Mouse (Mus musculus) hindbrain, embryonic 12.5 days (tissue): Measurements from ENCODE around the gene Slc9a1. TPM values are rescaled to one million over a fixed set of nuclear protein-coding genes. Genes with fewer than 3 reads are reported as not detected.
A peak's percentile ranks its signal among the peaks of the same experiment; 100 is the strongest.

Source experiments
- ATAC-seq: fragments of 200-750 bp; cut with Nextera tagmentation; 2 replicates; pipeline ENCODE4 v1.8.0; 2017; ENCODE audit warnings: moderate TSS enrichment; ENCODE audit not compliant: low FRiP score
- H3K27ac ChIP-seq: fragments of 300-500 bp; sonication (generic); 2 replicates; pipeline ENCODE4 v1.5.1; 2016; ENCODE audit warnings: mild to moderate bottlenecking
- H3K27me3 ChIP-seq: fragments of 300-500 bp; sonication (generic); 2 replicates; pipeline ENCODE4 v1.6.1; 2016; ENCODE audit warnings: mild to moderate bottlenecking
- H3K36me3 ChIP-seq: fragments of 300-500 bp; sonication (generic); 2 replicates; pipeline ENCODE4 v1.6.1; 2016; ENCODE audit warnings: mild to moderate bottlenecking
- H3K4me1 ChIP-seq: fragments of 300-500 bp; sonication (generic); 2 replicates; pipeline ENCODE4 v1.6.1; 2016
- H3K4me2 ChIP-seq: fragments of 300-500 bp; sonication (generic); replicated peaks from 2 replicates; pipeline ENCODE4 v1.6.1; 2016; ENCODE audit warnings: mild to moderate bottlenecking
- H3K4me3 ChIP-seq: fragments of 300-500 bp; sonication (generic); 2 replicates; pipeline ENCODE4 v1.5.1; 2016; ENCODE audit warnings: mild to moderate bottlenecking
- H3K9ac ChIP-seq: fragments of 300-500 bp; sonication (generic); 2 replicates; pipeline ENCODE4 v1.6.1; 2016; ENCODE audit warnings: mild to moderate bottlenecking, moderate library complexity
- H3K9me3 ChIP-seq: fragments of 300-500 bp; sonication (generic); replicated peaks from 2 replicates; pipeline ENCODE4 v1.6.1; 2016; ENCODE audit warnings: mild to moderate bottlenecking
- WGBS: fragments of 180-500 bp; shearing (Covaris S2); methylation state at CpG from one replicate; pipeline ENCODE4 v1.1.7; 2016; 5-methylcytosine and 5-hydroxymethylcytosine counted together
- polyA plus RNA-seq: library from polyadenylated mRNA; unstranded; fragments of >200 nt; fragmentation: Nextera tagmentation; extraction: Ambion mirVana; gene quantifications from 2 replicates; pipeline ENCODE4 v1.2.1, GENCODE M21; 2016

Slc9a1 gene
- 8.4 and 9.5 TPM in 2 replicates for polyA plus RNA-seq

DNA sequence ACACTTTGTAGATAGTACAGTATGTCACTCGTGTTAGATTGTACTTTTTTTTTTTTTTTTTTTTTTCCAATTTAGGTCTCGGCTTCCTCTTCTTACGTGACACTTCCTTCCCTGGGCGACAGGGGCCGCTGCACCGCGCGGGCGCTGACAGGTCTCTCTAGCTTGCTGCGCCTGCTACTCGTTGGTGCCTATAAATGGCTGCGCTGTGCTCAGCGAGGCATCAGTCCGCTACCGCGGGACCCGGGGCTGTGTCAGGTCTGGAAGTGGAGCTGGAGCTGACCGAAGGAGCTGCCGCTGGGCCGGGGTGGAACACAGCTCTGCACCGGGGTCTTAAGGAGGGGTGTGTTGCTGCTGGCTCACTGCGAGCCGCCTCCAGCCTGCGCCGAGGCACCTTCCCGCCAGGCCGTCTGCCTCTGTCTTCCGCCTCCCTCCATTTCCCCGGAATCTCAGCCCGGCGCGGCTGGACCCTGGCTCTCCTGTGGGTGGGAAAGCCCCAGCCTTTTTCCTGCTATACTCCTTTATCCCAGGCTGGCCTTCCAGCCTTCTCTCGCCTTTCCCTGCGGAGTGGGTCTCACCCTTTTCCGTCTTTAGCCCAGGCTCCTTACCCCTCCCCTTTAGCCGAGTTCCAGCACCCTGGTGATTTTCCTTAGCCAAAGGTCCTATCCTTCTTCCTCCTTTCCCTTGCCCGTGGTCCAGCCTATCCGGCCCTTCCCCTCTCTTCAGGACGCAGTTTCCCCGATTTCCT is at the start of gene Slc9a1:
TSS of gene Slc9a1 (plus strand) at position 154 of the 745 bp plus-strand sequence.
- peak within 1 kb of the TSS; percentile 73 for H3K4me2 ChIP-seq
- WGBS = under 1% methylated on average over 40 of the region's 40 CpGs
- H3K27me3 ChIP-seq = no peaks in the 10 kb centered on the region
- peak within 1 kb of the TSS; percentile 79 for H3K27ac ChIP-seq
- peak; percentile 91 for ATAC-seq
- H3K36me3 ChIP-seq = no peaks in the 10 kb centered on the region
- H3K4me3 ChIP-seq = peak within 1 kb of the TSS; percentile 58
- no peaks in the 10 kb centered on the region for H3K9me3 ChIP-seq
- H3K9ac ChIP-seq = peak within 1 kb of the TSS; percentile 87
- H3K4me1 ChIP-seq = peaks cover 43% of the 10 kb centered on the region

DNA sequence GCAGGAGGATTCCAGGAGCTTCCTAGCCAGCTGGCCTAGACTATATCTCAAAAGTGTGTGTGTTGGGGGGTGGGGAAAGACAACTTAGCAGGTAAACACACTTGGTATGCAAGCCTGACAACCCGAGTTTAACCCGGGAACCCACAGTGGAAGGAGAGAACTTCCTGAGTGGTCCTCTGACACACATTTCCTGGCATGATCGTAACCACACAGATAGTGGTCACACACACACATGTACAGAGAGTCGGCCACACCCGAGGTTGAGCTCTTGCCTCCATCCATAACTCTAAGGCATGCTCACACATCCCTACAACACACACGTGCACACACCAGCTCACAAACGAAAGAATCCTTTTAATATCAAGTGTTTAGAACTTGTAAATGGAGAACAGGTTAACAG is 41.4 kb upstream of the Slc9a1 start:
- Histone ChIP-seq H3K4me2 (no peak overlapping the region), H3K27ac (no peak overlapping the region), H3K27me3 (no peaks in the 10 kb centered on the region), H3K9ac (no peak overlapping the region), H3K36me3 (peaks cover 4% of the 10 kb centered on the region; the same call in 1 of the 2 replicates), H3K9me3 (no peaks in the 10 kb centered on the region), H3K4me3 (no peak overlapping the region), H3K4me1 (no peaks in the 10 kb centered on the region)
- 84% methylated on average over 7 of the region's 7 CpGs for WGBS
- ATAC-seq = no peak

DNA sequence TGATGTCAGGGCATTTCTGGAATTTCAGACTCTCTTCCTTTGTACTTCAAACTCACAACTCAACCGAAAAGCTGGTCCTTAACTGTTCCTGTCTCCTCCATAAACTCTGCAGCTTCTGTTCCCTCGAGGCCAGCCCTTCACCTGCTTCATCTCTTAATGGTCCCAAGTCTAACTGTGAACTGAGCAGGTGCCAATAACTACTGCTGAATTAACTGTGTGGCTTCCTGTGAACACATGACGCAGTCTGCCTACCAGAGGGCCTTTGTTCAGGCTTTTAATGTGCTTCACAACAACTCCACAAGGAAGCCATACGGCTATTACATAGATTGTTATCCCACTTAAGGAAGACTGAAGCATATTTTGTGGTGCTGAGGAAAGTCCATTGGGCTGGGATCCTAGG is 39.2 kb upstream of the Slc9a1 start:
- Histone ChIP-seq H3K4me1 (no peaks in the 10 kb centered on the region), H3K36me3 (no peaks in the 10 kb centered on the region), H3K27me3 (no peaks in the 10 kb centered on the region), H3K4me3 (no peak overlapping the region), H3K27ac (no peak overlapping the region), H3K9me3 (no peaks in the 10 kb centered on the region), H3K9ac (no peak overlapping the region), H3K4me2 (no peak overlapping the region)
- ATAC-seq = no peak
- WGBS = 91% methylated on average over 4 of the region's 4 CpGs

DNA sequence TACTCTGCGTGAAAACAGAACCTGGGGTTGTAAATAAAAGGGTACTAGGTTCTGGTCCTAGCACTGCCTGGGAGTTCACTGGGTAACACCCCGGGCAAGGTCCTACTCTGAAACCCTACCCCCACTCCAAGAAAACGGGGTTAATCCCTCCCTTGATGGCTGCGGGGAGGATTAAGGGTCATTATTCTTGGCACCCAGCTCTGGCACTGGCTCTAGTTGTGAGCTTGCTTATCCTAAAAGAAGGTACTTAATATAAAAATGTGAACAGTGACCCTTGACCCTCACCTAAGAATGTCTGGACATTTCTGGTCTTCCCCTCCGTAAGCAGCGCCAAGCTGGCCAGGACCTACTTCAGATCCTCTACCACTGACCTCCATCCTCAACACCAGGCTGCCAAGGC is 36.2 kb upstream of the Slc9a1 start:
- Histone ChIP-seq H3K27me3 (no peaks in the 10 kb centered on the region), H3K4me2 (no peak overlapping the region), H3K4me1 (peaks cover 9% of the 10 kb centered on the region), H3K9ac (no peak overlapping the region), H3K36me3 (no peaks in the 10 kb centered on the region), H3K4me3 (no peak overlapping the region), H3K27ac (no peak overlapping the region), H3K9me3 (no peaks in the 10 kb centered on the region)
- ATAC-seq = no peak
- WGBS = 58% methylated on average over 6 of the region's 6 CpGs

DNA sequence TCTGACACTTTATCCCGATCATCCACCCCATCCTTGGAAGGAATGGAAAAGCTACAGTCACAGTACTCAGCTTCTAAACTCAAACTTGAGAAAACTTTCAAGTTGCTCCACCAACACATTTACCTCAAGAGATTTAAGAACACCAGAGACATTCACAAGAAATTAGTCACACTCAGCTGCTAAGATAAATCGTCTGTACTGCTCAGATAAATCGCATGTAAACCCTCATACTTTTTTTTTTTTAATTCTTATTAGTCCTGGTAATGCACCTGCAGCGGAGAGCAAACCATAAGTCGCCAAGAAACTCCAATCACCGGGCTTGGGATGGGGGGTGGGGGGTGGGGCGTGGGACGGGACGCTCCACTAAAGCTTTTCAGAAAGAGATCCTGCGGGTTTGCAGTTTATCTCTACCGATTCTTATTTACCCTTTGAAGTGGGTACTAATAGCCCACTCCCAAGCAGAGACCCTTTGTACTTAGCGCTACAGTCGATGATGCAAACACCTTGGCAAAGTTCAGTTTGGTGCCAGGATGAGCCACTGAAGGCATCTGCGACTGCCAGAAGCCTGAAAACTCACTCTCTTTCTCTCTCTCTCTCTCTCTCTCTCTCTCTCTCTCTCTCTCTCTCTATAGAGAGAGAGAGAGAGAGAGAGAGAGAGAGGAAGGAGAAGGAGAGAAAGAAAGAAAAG is 31.5 kb upstream of the Slc9a1 start:
- Histone ChIP-seq H3K4me3 (peak overlapping the region; percentile 94), H3K4me1 (peaks cover 14% of the 10 kb centered on the region), H3K9me3 (no peaks in the 10 kb centered on the region), H3K9ac (peak overlapping the region; percentile 92), H3K4me2 (peak overlapping the region; percentile 72), H3K27me3 (0 out of 2 replicates have a peak, but pooled peaks cover 2% of the 10 kb centered on the region), H3K27ac (no peak overlapping the region), H3K36me3 (no peaks in the 10 kb centered on the region)
- WGBS = 16% methylated on average over 14 of the region's 14 CpGs
- no peak for ATAC-seq

DNA sequence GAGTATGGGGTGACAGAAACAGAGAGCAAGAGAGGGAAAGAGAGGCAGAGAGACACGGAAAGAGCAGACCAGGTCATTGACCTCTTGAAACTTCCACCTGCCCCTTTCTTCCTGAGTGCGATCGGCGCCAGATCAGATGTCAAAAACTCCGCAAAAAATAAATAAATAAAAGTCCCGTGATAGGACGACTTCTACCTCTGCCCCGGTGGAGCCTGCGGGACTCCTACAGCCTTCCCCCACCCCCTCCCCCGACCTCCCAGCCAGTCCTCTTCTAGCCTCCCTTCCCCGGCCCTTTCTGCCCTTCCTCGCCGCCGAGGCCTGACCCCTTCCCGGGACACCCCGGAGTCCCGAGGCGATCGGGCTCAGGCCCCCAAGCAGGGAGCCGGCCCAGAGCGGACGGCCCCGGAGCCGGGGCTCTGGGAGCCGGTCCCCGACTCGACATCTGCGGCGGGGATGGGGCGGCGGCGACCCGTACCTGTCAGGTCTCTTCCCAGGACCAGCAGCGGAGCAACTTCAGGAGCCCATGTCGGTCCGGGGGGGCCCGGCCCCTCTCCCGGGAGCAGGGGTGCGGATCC is 30.9 kb upstream of the Slc9a1 start:
- no peaks in the 10 kb centered on the region for H3K36me3 ChIP-seq
- peak overlapping the region; percentile 72 for H3K4me2 ChIP-seq
- peak overlapping the region; percentile 86 for H3K27ac ChIP-seq
- H3K9me3 ChIP-seq = no peaks in the 10 kb centered on the region
- peaks cover 14% of the 10 kb centered on the region for H3K4me1 ChIP-seq
- peak overlapping the region; percentile 94 for H3K4me3 ChIP-seq
- WGBS = 0% methylated on average over 30 of the region's 39 CpGs
- H3K27me3 ChIP-seq = 0 out of 2 replicates have a peak, but pooled peaks cover 2% of the 10 kb centered on the region
- no peak; the same call in 1 of the 2 replicates for ATAC-seq
- peak overlapping the region; percentile 92 for H3K9ac ChIP-seq

DNA sequence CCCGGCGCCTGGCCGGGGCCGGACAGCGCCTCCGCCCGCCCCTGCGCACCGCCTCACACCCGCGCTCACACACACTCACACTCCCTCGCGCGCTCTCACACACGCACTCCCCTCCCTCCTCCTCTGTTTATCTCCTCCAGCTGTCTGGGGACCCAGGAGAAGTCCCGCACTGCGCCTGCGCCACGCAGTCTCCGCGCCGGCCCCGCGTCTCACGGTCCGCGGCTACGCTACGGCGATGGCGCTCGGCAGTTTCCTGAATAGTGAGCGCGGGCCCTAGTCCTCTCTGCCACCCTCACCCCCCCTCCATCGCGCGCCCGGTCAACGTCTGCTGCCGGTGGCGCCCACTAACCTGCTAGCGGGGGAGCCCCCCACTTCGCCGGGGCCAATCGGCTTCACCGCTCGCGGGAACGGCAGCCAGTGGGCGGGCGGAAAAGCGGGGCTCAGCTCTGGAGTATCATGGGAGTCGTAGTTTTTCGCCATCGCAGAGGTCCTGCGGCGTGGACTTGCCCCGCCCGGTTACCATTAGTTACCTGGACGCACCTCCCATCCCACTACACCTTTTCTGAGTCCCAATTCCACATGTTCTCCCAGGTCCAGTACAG is 30.3 kb upstream of the Slc9a1 start:
- WGBS = under 1% methylated on average over 51 of the region's 60 CpGs
- H3K27me3 ChIP-seq = 0 out of 2 replicates have a peak, but pooled peaks cover 2% of the 10 kb centered on the region
- ATAC-seq = peak; percentile 98
- H3K27ac ChIP-seq = peak overlapping the region; percentile 86
- H3K4me3 ChIP-seq = peak overlapping the region; percentile 94
- peak overlapping the region; percentile 72 for H3K4me2 ChIP-seq
- peaks cover 14% of the 10 kb centered on the region for H3K4me1 ChIP-seq
- no peaks in the 10 kb centered on the region for H3K9me3 ChIP-seq
- H3K9ac ChIP-seq = peak overlapping the region; percentile 92
- H3K36me3 ChIP-seq = no peaks in the 10 kb centered on the region

DNA sequence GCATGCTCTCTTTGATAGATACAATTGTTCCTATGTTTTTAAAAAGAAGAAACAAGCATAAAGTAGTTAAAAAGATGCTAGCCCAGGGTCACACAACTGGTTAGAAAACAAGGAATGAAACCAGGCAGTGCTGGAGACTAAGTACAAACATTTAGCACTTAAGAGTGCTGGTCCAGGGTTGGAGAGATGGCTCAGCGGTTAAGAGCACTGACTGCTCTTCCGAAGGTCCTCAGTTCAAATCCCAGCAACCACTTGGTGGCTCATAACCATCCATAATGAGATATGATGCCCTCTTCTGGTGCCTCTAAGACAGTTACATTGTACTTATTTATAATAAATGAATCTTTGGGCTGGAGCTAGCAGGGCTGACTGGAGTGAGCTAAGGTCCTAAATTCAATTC is 29.3 kb upstream of the Slc9a1 start:
- ATAC-seq = no peak
- peaks cover 14% of the 10 kb centered on the region for H3K4me1 ChIP-seq
- 0 out of 2 replicates have a peak, but pooled peaks cover 2% of the 10 kb centered on the region for H3K27me3 ChIP-seq
- H3K27ac ChIP-seq = no peak overlapping the region
- H3K36me3 ChIP-seq = no peaks in the 10 kb centered on the region
- H3K4me3 ChIP-seq = no peak overlapping the region
- H3K4me2 ChIP-seq = no peak overlapping the region
- WGBS = 79% methylated on average over 2 of the region's 2 CpGs
- H3K9me3 ChIP-seq = no peaks in the 10 kb centered on the region
- H3K9ac ChIP-seq = no peak overlapping the region

DNA sequence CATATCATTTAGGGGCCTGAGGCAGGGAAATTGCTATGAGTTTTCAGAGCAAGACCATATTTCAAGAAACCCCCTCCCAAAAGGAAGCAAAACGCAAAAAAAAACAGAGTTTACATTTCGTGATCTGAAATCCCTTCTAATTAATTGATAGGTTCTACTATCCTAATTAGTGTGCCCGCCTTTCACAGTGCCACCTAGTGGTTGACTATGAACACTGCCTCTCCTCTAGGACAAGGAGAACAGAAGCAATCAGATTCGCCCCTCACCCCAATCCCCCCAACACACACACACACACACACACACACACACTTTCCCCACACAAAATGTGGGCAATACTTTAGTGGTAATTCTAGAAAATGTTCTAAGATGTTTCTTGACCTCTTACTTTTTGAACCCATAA is 25.4 kb upstream of the Slc9a1 start:
- 6% methylated on average over 4 of the region's 4 CpGs for WGBS
- Histone ChIP-seq H3K4me1 (peaks cover 3% of the 10 kb centered on the region; the same call in 1 of the 2 replicates), H3K9me3 (no peaks in the 10 kb centered on the region), H3K4me2 (no peak overlapping the region), H3K27ac (no peak overlapping the region), H3K9ac (no peak overlapping the region), H3K4me3 (no peak overlapping the region), H3K36me3 (no peaks in the 10 kb centered on the region), H3K27me3 (0 out of 2 replicates have a peak, but pooled peaks cover 2% of the 10 kb centered on the region)
- no peak for ATAC-seq

DNA sequence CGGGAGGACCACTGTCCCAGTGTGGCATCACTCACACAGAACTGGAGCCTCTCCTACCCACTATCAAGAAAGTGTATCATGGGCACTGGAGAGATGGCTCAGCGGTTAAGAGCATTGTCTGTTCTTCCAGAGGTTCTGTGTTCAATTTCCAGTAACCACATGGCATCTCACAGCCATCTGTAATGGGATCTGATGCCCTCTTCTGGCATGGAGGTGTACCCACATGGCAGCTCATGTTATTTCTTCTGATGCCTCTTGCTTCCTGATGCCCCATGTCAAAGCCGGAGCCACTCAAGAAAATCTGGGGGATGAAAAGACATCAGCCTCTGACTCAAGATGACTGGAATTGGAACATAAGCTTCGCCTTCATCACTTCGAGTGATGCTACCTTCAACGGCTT is 23.8 kb upstream of the Slc9a1 start:
- Histone ChIP-seq H3K36me3 (no peaks in the 10 kb centered on the region), H3K9me3 (no peaks in the 10 kb centered on the region), H3K4me2 (no peak overlapping the region), H3K9ac (no peak overlapping the region), H3K27me3 (0 out of 2 replicates have a peak, but pooled peaks cover 2% of the 10 kb centered on the region), H3K4me3 (no peak overlapping the region), H3K4me1 (no peaks in the 10 kb centered on the region), H3K27ac (no peak overlapping the region)
- no peak for ATAC-seq
- WGBS = 82% methylated on average over 6 of the region's 6 CpGs

DNA sequence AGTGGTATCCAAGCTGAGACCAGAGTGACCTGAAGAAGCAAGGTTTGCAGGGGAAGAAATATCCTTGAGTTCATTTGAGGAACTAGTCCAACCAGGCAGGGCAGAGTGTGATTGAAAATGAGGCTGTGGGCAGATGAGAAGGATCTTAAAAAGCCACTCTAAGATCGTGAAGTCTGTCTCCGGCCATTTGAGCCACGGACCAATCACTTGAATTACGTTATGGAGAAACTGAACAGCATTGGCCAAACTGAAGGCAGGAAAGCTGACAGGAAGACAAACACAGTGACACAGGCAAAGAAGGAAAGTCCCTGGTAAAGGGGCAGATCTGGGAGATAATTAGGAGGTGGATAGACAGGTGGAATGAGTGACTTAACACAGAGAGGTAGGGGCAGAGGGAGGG is 22.9 kb upstream of the Slc9a1 start:
- Histone ChIP-seq H3K4me2 (no peak overlapping the region), H3K4me1 (no peaks in the 10 kb centered on the region), H3K36me3 (no peaks in the 10 kb centered on the region), H3K9me3 (no peaks in the 10 kb centered on the region), H3K27ac (no peak overlapping the region), H3K27me3 (0 out of 2 replicates have a peak, but pooled peaks cover 2% of the 10 kb centered on the region), H3K4me3 (no peak overlapping the region), H3K9ac (no peak overlapping the region)
- 80% methylated on average over 4 of the region's 4 CpGs for WGBS
- ATAC-seq = no peak

DNA sequence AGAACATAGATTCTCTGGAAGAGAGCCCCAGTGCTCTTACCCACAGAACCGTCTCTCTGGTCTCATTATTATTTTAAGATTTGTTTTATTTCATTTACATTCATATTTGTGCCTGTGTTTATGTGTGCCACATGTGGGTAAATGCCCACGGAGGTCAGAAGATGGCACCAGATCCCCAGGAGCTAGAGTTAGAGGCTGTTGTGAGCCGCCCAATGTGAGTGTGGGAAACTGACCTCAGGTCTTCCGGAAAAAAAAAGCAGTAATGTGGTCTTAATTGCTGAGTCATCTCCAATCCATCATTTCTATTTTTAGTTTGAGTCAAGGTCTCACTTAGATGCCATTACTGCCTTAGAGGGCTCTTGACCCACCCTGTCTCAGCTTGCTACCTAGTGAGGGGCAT is 21.9 kb upstream of the Slc9a1 start:
- no peak overlapping the region for H3K4me2 ChIP-seq
- no peaks in the 10 kb centered on the region for H3K36me3 ChIP-seq
- H3K4me1 ChIP-seq = no peaks in the 10 kb centered on the region
- no peaks in the 10 kb centered on the region for H3K27me3 ChIP-seq
- H3K4me3 ChIP-seq = no peak overlapping the region
- 66% methylated on average over 4 of the region's 4 CpGs for WGBS
- no peaks in the 10 kb centered on the region for H3K9me3 ChIP-seq
- H3K27ac ChIP-seq = no peak overlapping the region
- ATAC-seq = no peak
- H3K9ac ChIP-seq = no peak overlapping the region
